Mouse (Mus musculus) small intestine, adult 2 months (tissue): ENCODE data around the gene Tesk1. TPM values are rescaled to one million over a fixed set of nuclear protein-coding genes. Genes with fewer than 3 reads are reported as not detected.
A peak's percentile ranks its signal among the peaks of the same experiment; 100 is the strongest.

Experiments used
- H3K27ac ChIP-seq: fragments of 200-500 bp; 2 replicates; pipeline ENCODE4 v1.5.1; 2012; ENCODE audit warnings: low read depth, low read length, control low read depth, inconsistent platforms; ENCODE audit not compliant: insufficient read depth
- H3K27me3 ChIP-seq: fragments of 200-500 bp; 2 replicates; pipeline ENCODE4 v1.6.1; 2012; ENCODE audit warnings: mild to moderate bottlenecking, moderate library complexity, low read length, inconsistent platforms; ENCODE audit not compliant: control insufficient read depth, insufficient read depth
- H3K36me3 ChIP-seq: fragments of 200-500 bp; 2 replicates; pipeline ENCODE4 v1.6.1; 2012; ENCODE audit warnings: mild to moderate bottlenecking, low read length, control low read depth, inconsistent platforms; ENCODE audit not compliant: control insufficient read depth, insufficient read depth
- H3K4me1 ChIP-seq: fragments of 200-500 bp; 2 replicates; pipeline ENCODE4 v1.6.1; 2012; ENCODE audit warnings: low read length, inconsistent platforms, mixed read lengths; ENCODE audit not compliant: control insufficient read depth, insufficient read depth, insufficient read length
- H3K4me3 ChIP-seq: fragments of 200-500 bp; 2 replicates; pipeline ENCODE4 v1.5.1; 2012; ENCODE audit warnings: low read depth, mild to moderate bottlenecking, control low read depth, inconsistent platforms, low read length, moderate library complexity
- CTCF ChIP-seq: fragments of 200-500 bp; IDR thresholded peaks from 2 replicates; pipeline ENCODE4 v1.5.1; 2012; ENCODE audit warnings: low read depth, mild to moderate bottlenecking, control low read depth, inconsistent platforms, low read length, moderate library complexity, mixed read lengths; ENCODE audit not compliant: insufficient replicate concordance, insufficient read length; ENCODE audit errors: extremely low read depth
- POLR2A ChIP-seq: fragments of 200-500 bp; IDR thresholded peaks from 2 replicates; pipeline ENCODE4 v1.6.1; 2012; ENCODE audit warnings: low read depth, mild to moderate bottlenecking, control low read depth, inconsistent platforms, low read length, moderate library complexity
- WGBS: fragments of 180-500 bp; shearing (Covaris S2); methylation state at CpG from one replicate; pipeline ENCODE4 v1.1.7; 2018; 5-methylcytosine and 5-hydroxymethylcytosine counted together
- polyA plus RNA-seq: library from polyadenylated mRNA; depleted of rRNA; stranded (reverse); fragments of >200 nt; gene quantifications from 2 replicates; pipeline ENCODE4 v1.2.3, GENCODE M21; 2012; rRNA removed

The Tesk1 gene
- polyA plus RNA-seq, 1 experiment: 77.6 TPM

DNA sequence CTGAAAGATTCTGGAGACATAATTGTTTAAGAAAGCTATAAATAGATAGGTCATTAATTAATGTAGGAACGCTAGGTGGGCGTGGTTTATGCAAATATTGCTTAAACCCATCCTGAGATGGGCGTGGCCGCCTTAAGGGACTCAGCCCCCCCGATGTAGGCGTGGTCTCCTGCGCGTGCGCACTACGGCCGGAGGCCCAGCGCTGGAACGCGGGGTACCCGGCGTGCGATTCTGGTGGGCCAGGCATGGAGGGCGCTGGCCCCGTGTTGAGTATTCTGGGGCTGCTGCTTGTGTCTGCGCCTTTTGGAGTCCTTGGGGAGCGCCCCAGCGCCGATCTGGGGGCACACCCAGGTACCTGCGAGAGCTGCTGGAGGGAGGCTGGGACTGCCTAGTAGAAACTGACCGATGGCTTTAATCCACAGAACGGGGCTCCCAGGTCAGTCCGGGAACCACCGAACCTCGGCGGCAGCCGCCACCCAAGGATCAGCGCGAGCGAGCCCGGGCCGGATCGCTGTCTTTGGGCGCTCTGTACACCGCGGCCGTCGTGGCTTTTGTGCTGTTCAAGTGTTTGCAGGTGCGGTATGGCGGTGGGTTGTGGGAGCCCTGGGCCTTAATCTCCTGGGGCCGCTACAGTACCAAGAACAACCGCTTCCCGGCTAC, 51.6 kb downstream of the Tesk1 start:
- Histone ChIP-seq H3K4me3 (peak overlapping the region; percentile 90), H3K27ac (peak overlapping the region; percentile 47), H3K27me3 (no peaks in the 10 kb centered on the region), H3K4me1 (peaks cover 10% of the 10 kb centered on the region), H3K36me3 (peaks cover 8% of the 10 kb centered on the region; the same call in 1 of the 2 replicates)
- TF ChIP-seq POLR2A (peak; percentile 65; the same call in 1 of the 2 replicates), CTCF (no peak)
- WGBS: under 1% methylated on average over 47 of the region's 47 CpGs

DNA sequence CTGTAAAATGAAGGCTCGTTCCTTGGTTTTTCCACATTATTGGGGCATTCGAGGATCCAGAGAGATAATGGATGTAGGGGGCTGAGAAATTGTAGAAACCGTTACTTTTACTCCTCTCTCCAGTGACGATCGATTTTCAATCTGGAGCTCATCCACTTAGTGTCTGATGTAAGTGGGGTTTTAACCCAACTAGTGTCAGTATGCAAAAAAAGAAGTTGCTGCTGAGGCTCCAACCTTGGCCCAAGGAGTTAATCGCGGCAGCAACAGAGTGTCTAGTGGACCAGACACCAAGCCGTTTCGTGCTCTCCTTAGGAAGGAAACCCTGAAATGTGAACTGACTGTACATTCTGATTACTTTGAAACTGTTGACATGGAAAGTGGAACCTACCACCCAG, 52.1 kb downstream of the Tesk1 start:
- peak overlapping the region; percentile 47 for H3K27ac ChIP-seq
- peaks cover 8% of the 10 kb centered on the region; the same call in 1 of the 2 replicates for H3K36me3 ChIP-seq
- peaks cover 15% of the 10 kb centered on the region for H3K4me1 ChIP-seq
- no peaks in the 10 kb centered on the region for H3K27me3 ChIP-seq
- peak overlapping the region; percentile 90 for H3K4me3 ChIP-seq
- WGBS: 2% methylated on average over 9 of the region's 9 CpGs
- TF ChIP-seq POLR2A: no peak
- TF ChIP-seq CTCF: no peak

DNA sequence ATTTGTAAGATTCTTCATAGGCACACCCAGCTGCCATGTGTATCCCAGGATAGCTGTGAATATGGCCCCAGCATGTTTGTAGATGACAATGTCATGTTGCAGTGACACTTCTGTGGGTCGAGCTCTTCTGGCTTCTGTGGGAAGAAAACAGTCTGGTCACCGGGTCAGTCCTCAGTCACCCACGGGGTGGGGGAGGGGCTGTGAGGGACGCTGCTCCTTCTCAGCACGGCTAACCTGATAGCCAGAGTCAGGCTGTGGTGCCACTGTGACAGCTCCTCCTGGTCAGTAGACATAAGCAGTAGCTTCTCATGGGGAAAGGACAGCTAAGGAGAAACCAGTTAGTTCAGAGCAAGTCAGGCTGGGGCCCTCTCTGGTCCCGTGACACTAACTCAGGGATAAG, 54.8 kb downstream of the Tesk1 start:
- H3K4me3 ChIP-seq: no peak overlapping the region
- H3K36me3 ChIP-seq: peaks cover 8% of the 10 kb centered on the region; the same call in 1 of the 2 replicates
- TF ChIP-seq POLR2A (0 out of 2 replicates have a peak, but pooled peaks have one; percentile 9), CTCF (no peak)
- H3K4me1 ChIP-seq: peaks cover 12% of the 10 kb centered on the region
- 78% methylated on average over 6 of the region's 6 CpGs for WGBS
- H3K27ac ChIP-seq: no peak overlapping the region
- H3K27me3 ChIP-seq: no peaks in the 10 kb centered on the region

DNA sequence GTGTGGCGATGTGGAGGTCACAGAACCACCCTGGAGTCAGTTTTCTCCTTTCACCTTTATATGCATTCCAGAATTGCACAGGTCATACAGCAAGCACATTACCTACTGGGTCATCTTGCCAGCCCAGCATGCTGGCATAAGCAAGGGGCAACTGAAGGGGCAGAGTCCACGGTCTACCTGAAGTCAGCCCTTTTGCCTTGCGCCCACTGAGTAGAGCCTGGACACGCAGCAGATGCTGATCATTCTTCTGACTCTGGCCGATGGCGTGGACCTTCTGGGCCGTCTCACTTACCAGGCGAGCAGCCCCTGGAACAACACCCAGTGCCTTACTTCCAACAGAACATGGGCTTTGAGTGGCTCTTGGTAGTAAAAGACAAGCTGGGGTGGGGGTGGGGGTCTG, 55.7 kb downstream of the Tesk1 start:
- Histone ChIP-seq H3K27ac (no peak overlapping the region), H3K4me3 (no peak overlapping the region), H3K4me1 (peaks cover 15% of the 10 kb centered on the region), H3K27me3 (no peaks in the 10 kb centered on the region), H3K36me3 (peaks cover 8% of the 10 kb centered on the region; the same call in 1 of the 2 replicates)
- WGBS: 89% methylated on average over 8 of the region's 8 CpGs
- TF ChIP-seq POLR2A: no peak

Other genes starting within 250 kb of the Tesk1 start
- gene Atp8b5, start 174.8 kb upstream of the Tesk1 start, polyA plus RNA-seq: 0.03 and 0.11 TPM in 2 replicates
- gene Rusc2, start 60.0 kb upstream of the Tesk1 start, polyA plus RNA-seq: 9.4 and 11.2 TPM in 2 replicates
- 0.24 TPM in 1 of 2 replicates, not detected in the other for gene Fam166b, start 12.8 kb upstream of the Tesk1 start, polyA plus RNA-seq
- gene Cd72, start 12.7 kb downstream of the Tesk1 start, polyA plus RNA-seq: 2.8 and 11.4 TPM in 2 replicates
- 0.96 and 1.9 TPM in 2 replicates for gene Sit1, start 41.8 kb downstream of the Tesk1 start, polyA plus RNA-seq
- 365 and 503 TPM in 2 replicates for gene Ccdc107, start 51.0 kb downstream of the Tesk1 start, polyA plus RNA-seq
- 21.6 and 38.3 TPM in 2 replicates for gene Arhgef39, start 57.8 kb downstream of the Tesk1 start, polyA plus RNA-seq
- 36.6 and 47.7 TPM in 2 replicates for gene Car9, start 65.0 kb downstream of the Tesk1 start, polyA plus RNA-seq
- 31.6 and 37.0 TPM in 2 replicates for gene Tpm2, start 81.8 kb downstream of the Tesk1 start, polyA plus RNA-seq
- gene Creb3, start 120.4 kb downstream of the Tesk1 start, polyA plus RNA-seq: 66.9 and 133 TPM in 2 replicates
- gene Tln1, start 120.8 kb downstream of the Tesk1 start, polyA plus RNA-seq: 47.2 and 78.0 TPM in 2 replicates
- gene Rgp1, start 136.8 kb downstream of the Tesk1 start, polyA plus RNA-seq: 20.2 and 31.9 TPM in 2 replicates
- 5.3 and 7.6 TPM in 2 replicates for gene Gba2, start 136.9 kb downstream of the Tesk1 start, polyA plus RNA-seq
- gene Msmp, start 142.6 kb downstream of the Tesk1 start, polyA plus RNA-seq: not detected in 2 replicates
- 5.8 and 6.3 TPM in 2 replicates for gene Npr2, start 190.0 kb downstream of the Tesk1 start, polyA plus RNA-seq
- 0.39 and 0.63 TPM in 2 replicates for gene Spag8, start 211.7 kb downstream of the Tesk1 start, polyA plus RNA-seq
- 59.9 and 73.8 TPM in 2 replicates for gene Hint2, start 214.5 kb downstream of the Tesk1 start, polyA plus RNA-seq
- gene Tmem8b, start 227.0 kb downstream of the Tesk1 start, polyA plus RNA-seq: 3.0 and 4.3 TPM in 2 replicates
- not detected in 2 replicates for gene Fam221b, start 227.2 kb downstream of the Tesk1 start, polyA plus RNA-seq